Mouse (Mus musculus) monocyte, adult 2 months (primary cell): ENCODE data around the gene Reln.

Experiments used
- DNase-seq, 2 experiments: peaks; one replicate each; pipeline ENCODE4 v3.0.0; 2022; ENCODE audit warnings: low spot score in 2 of 2, low read depth in 1 of 2

The Reln gene

GRCm38 (mm10) chr5:22309001-22309400 is 35.5 kb downstream of the Reln start:
- no peak for DNase-seq

- DNase-seq = no peak
These were observed 36.6 kb downstream of the Reln start for GRCm38 (mm10) chr5:22307853-22308252.

GRCm38 (mm10) chr5:22307072-22307471 is 37.4 kb downstream of the Reln start:
- no peak for DNase-seq

GRCm38 (mm10) chr5:22303709-22304108 is 40.8 kb downstream of the Reln start:
- DNase-seq = no peak

- no peak for DNase-seq
These were observed 42.2 kb downstream of the Reln start for GRCm38 (mm10) chr5:22302309-22302708.

- no peak for DNase-seq
These were observed 43.7 kb downstream of the Reln start for GRCm38 (mm10) chr5:22300788-22301187.

- no peak for DNase-seq
These were observed 44.5 kb downstream of the Reln start for GRCm38 (mm10) chr5:22300046-22300445.

- no peak for DNase-seq
These were observed 49.3 kb downstream of the Reln start for GRCm38 (mm10) chr5:22295161-22295560.

- DNase-seq = no peak
These were observed 53.1 kb downstream of the Reln start for GRCm38 (mm10) chr5:22291409-22291808.

- DNase-seq = no peak
These were observed 59.1 kb downstream of the Reln start for GRCm38 (mm10) chr5:22285396-22285795.

GRCm38 (mm10) chr5:22282141-22282665 is 62.3 kb downstream of the Reln start:
- DNase-seq = no peak

GRCm38 (mm10) chr5:22280534-22281164 is 63.9 kb downstream of the Reln start:
- no peak for DNase-seq

- DNase-seq = no peak
These were observed 65.3 kb downstream of the Reln start for GRCm38 (mm10) chr5:22279201-22279600.

GRCm38 (mm10) chr5:22274134-22274533 is 70.4 kb downstream of the Reln start:
- no peak for DNase-seq

- no peak for DNase-seq
These were observed 77.8 kb downstream of the Reln start for GRCm38 (mm10) chr5:22266489-22267301.

- no peak for DNase-seq
These were observed 82.1 kb downstream of the Reln start for GRCm38 (mm10) chr5:22262351-22262765.

GRCm38 (mm10) chr5:22255346-22255745 is 89.2 kb downstream of the Reln start:
- DNase-seq = no peak

GRCm38 (mm10) chr5:22253910-22254309 is 90.6 kb downstream of the Reln start:
- DNase-seq = no peak

GRCm38 (mm10) chr5:22253318-22253717 is 91.2 kb downstream of the Reln start:
- DNase-seq = no peak

- no peak for DNase-seq
These were observed 96.7 kb downstream of the Reln start for GRCm38 (mm10) chr5:22247850-22248249.

- no peak for DNase-seq
These were observed 99.4 kb downstream of the Reln start for GRCm38 (mm10) chr5:22245056-22245455.

GRCm38 (mm10) chr5:22243538-22243937 is 101.0 kb downstream of the Reln start:
- no peak for DNase-seq
